Mouse (Mus musculus) frontal cortex, postnatal 25 days (tissue): ENCODE results near the gene Galnt16.

Experiments
- DNase-seq, 2 experiments: peaks; one replicate each; pipeline ENCODE4 v3.0.0; 2022; ENCODE audit warnings: low spot score in 2 of 2

Galnt16 gene

GRCm38 (mm10) chr12:80517977-80518376 lies at the start of gene Galnt16:
Gene Galnt16, plus strand, starts transcription at chr12:80518277.
- DNase-seq = no peak

GRCm38 (mm10) chr12:80470206-80470605 lies 47.9 kb upstream of the Galnt16 start:
- no peak for DNase-seq

- no peak for DNase-seq
Observed at GRCm38 (mm10) chr12:80471926-80472325, 46.2 kb upstream of the Galnt16 start.

GRCm38 (mm10) chr12:80473731-80474130 lies 44.3 kb upstream of the Galnt16 start:
- no peak for DNase-seq

- no peak for DNase-seq
Observed at GRCm38 (mm10) chr12:80479986-80480385, 38.1 kb upstream of the Galnt16 start.

- no peak for DNase-seq
Observed at GRCm38 (mm10) chr12:80483397-80483796, 34.7 kb upstream of the Galnt16 start.

GRCm38 (mm10) chr12:80493311-80493710 lies 24.8 kb upstream of the Galnt16 start:
- DNase-seq = no peak

GRCm38 (mm10) chr12:80495691-80496090 lies 22.4 kb upstream of the Galnt16 start:
- no peak for DNase-seq

- no peak for DNase-seq
Observed at GRCm38 (mm10) chr12:80498356-80498755, 19.7 kb upstream of the Galnt16 start.

GRCm38 (mm10) chr12:80500506-80500905 lies 17.6 kb upstream of the Galnt16 start:
- no peak for DNase-seq

GRCm38 (mm10) chr12:80504718-80505117 lies 13.4 kb upstream of the Galnt16 start:
- no peak for DNase-seq

- no peak for DNase-seq
Observed at GRCm38 (mm10) chr12:80507041-80507745, 10.9 kb upstream of the Galnt16 start.

- DNase-seq = no peak
Observed at GRCm38 (mm10) chr12:80518393-80518756, 298 bp downstream of the Galnt16 start.

- peak; percentile 32 to 43 for DNase-seq
Observed at GRCm38 (mm10) chr12:80518757-80519620, 912 bp downstream of the Galnt16 start.

GRCm38 (mm10) chr12:80519621-80520332 lies 1.7 kb downstream of the Galnt16 start:
- peak; percentile 49 to 67 for DNase-seq

GRCm38 (mm10) chr12:80522006-80522405 lies 3.9 kb downstream of the Galnt16 start:
- DNase-seq = no peak

GRCm38 (mm10) chr12:80524276-80524921 lies 6.3 kb downstream of the Galnt16 start:
- no peak for DNase-seq

- no peak for DNase-seq
Observed at GRCm38 (mm10) chr12:80525513-80525912, 7.4 kb downstream of the Galnt16 start.

GRCm38 (mm10) chr12:80526511-80526910 lies 8.4 kb downstream of the Galnt16 start:
- no peak for DNase-seq

- DNase-seq = peak in 1 of 2 experiments; percentile 32
Observed at GRCm38 (mm10) chr12:80527727-80528389, 9.8 kb downstream of the Galnt16 start.

- no peak for DNase-seq
Observed at GRCm38 (mm10) chr12:80530052-80530451, 12.0 kb downstream of the Galnt16 start.
